Mouse (Mus musculus) intestine, embryonic 16.5 days (tissue): ENCODE measurements at regions not wholly inside any gene's neighbourhood (a gene's known extent, or its start where the extent isn't known, plus 50 kb on each side); places are given as distances from the start of the nearest gene placed in this dataset.

Source experiments
- ATAC-seq: fragments of 200-750 bp; cut with Nextera tagmentation; 2 replicates; pipeline ENCODE4 v1.8.0; 2017; ENCODE audit warnings: moderate TSS enrichment, moderate library complexity
- H3K27ac ChIP-seq: fragments of 300-500 bp; sonication (generic); 2 replicates; pipeline ENCODE4 v1.5.1; 2014; ENCODE audit warnings: mild to moderate bottlenecking, low read length
- H3K27me3 ChIP-seq: fragments of 300-500 bp; sonication (generic); replicated peaks from 2 replicates; pipeline ENCODE4 v1.6.1; 2014; ENCODE audit warnings: low read length, control low read depth, mixed read lengths; ENCODE audit not compliant: control insufficient read depth, insufficient read depth
- H3K36me3 ChIP-seq: fragments of 300-500 bp; sonication (generic); 2 replicates; pipeline ENCODE4 v1.6.1; 2014; ENCODE audit warnings: low read length, control low read depth; ENCODE audit not compliant: control insufficient read depth, insufficient read depth
- H3K4me1 ChIP-seq: fragments of 300-500 bp; sonication (generic); 2 replicates; pipeline ENCODE4 v1.6.1; 2014; ENCODE audit warnings: low read length, control low read depth, mixed read lengths; ENCODE audit not compliant: control insufficient read depth, insufficient read depth
- H3K4me2 ChIP-seq: fragments of 300-500 bp; sonication (generic); 2 replicates; pipeline ENCODE4 v1.6.1; 2014; ENCODE audit warnings: low read depth, low read length, control low read depth
- H3K4me3 ChIP-seq: fragments of 300-500 bp; sonication (generic); 2 replicates; pipeline ENCODE4 v1.5.1; 2014; ENCODE audit warnings: mild to moderate bottlenecking, low read length
- H3K9ac ChIP-seq: fragments of 300-500 bp; sonication (generic); 2 replicates; pipeline ENCODE4 v1.6.1; 2014; ENCODE audit warnings: low read depth, low read length
- H3K9me3 ChIP-seq: fragments of 300-500 bp; sonication (generic); 2 replicates; pipeline ENCODE4 v1.6.1; 2016; ENCODE audit warnings: low read length, control low read depth; ENCODE audit not compliant: control insufficient read depth
- WGBS: fragments of 180-500 bp; shearing (Covaris S2); extraction: QIAGEN DNeasy Blood & Tissue Kit; methylation state at CpG from one replicate; pipeline ENCODE4 v1.1.7; 2014; 5-methylcytosine and 5-hydroxymethylcytosine counted together

DNA sequence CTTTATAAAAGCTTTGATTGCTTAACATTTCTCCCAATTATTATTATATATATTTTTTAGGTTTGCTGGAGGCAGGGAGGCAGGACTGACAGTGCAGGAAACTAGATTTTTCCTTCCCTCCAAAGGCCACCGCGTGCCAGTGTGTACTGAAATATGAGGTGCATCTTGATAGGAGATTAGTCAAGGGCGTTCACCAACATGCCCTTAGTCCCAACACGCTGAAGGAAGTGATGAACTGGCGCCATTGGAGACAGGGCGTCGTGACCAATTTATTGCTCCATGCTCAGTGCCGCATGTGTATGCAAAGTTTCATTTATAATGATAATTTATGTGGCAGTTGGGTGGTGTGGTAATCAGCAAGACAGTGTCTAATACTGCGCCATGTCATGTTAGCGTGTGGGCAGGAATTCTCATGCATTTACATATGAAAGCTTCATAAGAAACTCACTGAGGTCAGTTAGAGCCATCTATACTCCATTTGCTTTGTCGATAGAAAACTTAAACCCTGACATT lies 66.2 kb downstream of the Isl1 start:
- no peak overlapping the region for H3K4me2 ChIP-seq
- H3K9ac ChIP-seq: no peak overlapping the region
- no peak overlapping the region for H3K27ac ChIP-seq
- no peaks in the 10 kb centered on the region for H3K27me3 ChIP-seq
- H3K9me3 ChIP-seq: no peaks in the 10 kb centered on the region
- H3K4me3 ChIP-seq: no peak overlapping the region
- no peak for ATAC-seq
- H3K4me1 ChIP-seq: no peaks in the 10 kb centered on the region
- no peaks in the 10 kb centered on the region for H3K36me3 ChIP-seq
- 89% methylated on average over 11 of the region's 11 CpGs for WGBS

DNA sequence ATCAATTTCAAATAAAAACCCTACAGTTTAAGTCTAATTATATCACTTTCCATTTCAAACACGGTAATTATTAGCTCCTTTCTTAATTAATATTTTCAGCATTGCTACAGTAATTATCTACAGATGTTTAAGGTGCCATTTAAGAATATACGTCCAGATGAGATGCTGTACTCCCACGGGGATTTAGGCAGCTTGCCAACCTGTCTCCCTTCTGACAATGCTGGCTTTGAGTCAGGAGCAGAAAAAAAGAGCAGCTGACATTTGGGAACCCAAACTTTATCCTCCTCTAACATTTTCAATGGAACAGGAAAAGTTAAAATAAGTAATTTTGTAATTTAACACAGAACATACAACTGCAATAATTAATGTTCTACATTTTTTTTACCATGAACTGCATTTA lies 94.4 kb downstream of the Isl1 start:
- Histone ChIP-seq H3K27me3 (no peaks in the 10 kb centered on the region), H3K4me3 (no peak overlapping the region), H3K36me3 (no peaks in the 10 kb centered on the region), H3K4me1 (no peaks in the 10 kb centered on the region), H3K9me3 (no peaks in the 10 kb centered on the region), H3K27ac (no peak overlapping the region), H3K4me2 (no peak overlapping the region), H3K9ac (no peak overlapping the region)
- no peak for ATAC-seq
- 48% methylated on average over 3 of the region's 3 CpGs for WGBS

DNA sequence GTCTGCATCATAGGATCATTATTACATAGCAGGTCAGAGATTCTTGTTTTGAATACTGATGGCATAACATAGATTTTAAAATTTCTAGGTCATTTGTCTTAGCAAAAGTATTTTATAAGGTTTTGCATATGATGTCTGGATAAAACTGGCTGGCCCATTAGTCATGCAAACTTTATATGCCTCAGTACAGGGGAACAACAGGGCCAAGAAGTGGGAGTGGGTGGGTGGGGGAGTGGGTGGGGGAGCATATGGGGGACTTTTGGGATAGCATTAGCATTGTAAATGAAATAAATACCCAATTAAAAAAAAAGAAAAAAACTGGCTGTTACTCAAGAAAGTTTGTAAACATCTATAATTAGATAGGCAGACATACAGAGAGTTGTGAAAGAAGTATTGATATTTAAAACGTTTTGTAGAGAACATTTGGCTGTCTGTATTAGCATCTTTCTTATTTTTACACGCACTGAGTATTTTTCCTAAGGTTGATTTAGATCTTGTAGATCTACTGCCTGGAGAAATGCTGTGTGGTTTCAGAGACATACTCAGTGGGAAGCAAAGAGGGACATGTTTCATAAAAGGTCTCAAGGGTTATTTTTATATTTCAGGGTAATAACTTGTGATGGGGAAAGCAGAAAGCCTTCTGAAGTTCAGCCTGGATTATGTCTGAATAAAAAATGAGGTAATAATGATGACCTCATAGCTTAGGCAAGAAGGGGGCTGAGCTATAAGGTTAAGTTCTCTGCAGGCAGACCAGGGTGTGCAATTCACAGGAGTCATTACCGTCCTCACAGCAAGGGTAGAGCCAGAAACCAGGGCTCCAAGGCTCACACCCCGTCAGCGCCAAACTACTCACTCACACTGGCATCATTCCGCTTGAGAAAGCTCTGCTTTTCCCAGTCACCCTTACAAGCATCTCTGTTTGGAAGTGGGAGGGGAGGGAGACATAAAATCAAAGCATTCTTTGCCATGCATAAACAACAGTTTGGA lies 95.4 kb downstream of the Isl1 start:
- 42% methylated on average over 6 of the region's 6 CpGs for WGBS

DNA sequence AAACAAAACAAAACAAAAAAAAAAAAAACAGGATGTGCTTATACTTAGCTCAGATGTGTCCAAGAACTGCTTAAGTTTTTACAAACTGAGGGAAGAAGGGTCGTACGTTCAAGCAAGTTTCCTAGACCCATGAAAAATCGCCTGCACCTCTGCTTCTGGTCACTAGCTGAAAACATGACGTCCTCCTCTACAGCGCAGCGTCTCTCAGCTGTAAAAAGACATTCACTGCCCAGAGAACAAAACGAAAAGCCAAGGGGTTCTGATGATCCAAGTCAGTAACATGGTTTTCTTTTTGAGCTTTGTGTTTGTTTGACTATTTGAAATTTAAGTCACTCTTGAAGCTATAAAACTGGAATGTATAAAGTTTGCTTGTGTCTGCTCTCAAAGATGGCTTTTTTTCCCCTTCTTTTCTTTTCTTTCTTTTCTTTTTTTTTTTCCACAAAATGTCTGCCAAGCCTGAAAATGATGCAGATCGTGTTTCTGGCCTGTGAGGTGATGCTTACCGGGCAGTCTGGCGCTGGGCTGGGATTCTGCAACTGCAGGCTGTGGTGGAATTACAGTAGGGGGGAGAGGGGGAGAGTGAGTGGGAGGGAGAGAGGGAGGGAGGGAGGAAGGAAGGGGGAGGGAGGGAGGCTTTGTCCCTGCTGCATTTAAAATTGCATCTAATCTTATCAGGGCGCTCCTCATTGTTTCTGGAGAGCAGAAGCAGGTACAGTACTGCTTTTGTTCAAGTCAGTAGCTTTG lies 108.1 kb downstream of the Isl1 start:
- WGBS: 8% methylated on average over 11 of the region's 11 CpGs
- Histone ChIP-seq H3K4me1 (no peaks in the 10 kb centered on the region), H3K9ac (no peak overlapping the region), H3K27me3 (no peaks in the 10 kb centered on the region), H3K4me3 (peak overlapping the region; percentile 11; the same call in 1 of the 2 replicates), H3K27ac (no peak overlapping the region), H3K4me2 (peak overlapping the region; percentile 27), H3K36me3 (no peaks in the 10 kb centered on the region), H3K9me3 (no peaks in the 10 kb centered on the region)
- ATAC-seq: 0 out of 2 replicates have a peak, but pooled peaks have one; percentile 40

More for the DNA sequence above, 95.4 kb downstream of the Isl1 start:
- Histone ChIP-seq H3K9ac (no peak overlapping the region), H3K4me1 (no peaks in the 10 kb centered on the region), H3K4me3 (no peak overlapping the region), H3K27me3 (no peaks in the 10 kb centered on the region), H3K36me3 (no peaks in the 10 kb centered on the region), H3K27ac (no peak overlapping the region), H3K4me2 (no peak overlapping the region), H3K9me3 (no peaks in the 10 kb centered on the region)
- ATAC-seq: no peak

DNA sequence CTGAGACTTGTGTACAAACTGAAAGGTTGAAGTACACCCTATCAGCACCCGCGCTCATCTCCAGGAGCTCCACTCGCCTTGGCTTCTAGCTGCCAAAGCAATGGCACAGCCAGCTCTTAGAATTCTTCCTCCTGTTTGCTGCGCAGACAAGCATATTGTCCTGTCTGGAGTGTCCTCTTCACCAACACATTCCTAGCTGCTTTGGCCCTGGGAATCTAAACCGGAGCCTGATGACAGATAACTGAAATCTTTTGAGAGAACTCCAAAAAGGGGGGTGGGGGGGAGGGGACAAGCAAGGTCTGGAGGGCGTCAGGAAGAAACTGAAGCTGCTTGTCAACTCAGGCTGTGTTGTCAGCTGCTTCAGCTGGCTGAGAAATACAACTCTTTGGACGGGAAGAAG lies 122.4 kb downstream of the Isl1 start:
- Histone ChIP-seq H3K9me3 (no peaks in the 10 kb centered on the region), H3K4me3 (no peak overlapping the region), H3K9ac (no peak overlapping the region), H3K27me3 (no peaks in the 10 kb centered on the region), H3K4me1 (no peaks in the 10 kb centered on the region), H3K36me3 (no peaks in the 10 kb centered on the region), H3K4me2 (no peak overlapping the region), H3K27ac (no peak overlapping the region)
- ATAC-seq: no peak
- WGBS: 51% methylated on average over 7 of the region's 7 CpGs

DNA sequence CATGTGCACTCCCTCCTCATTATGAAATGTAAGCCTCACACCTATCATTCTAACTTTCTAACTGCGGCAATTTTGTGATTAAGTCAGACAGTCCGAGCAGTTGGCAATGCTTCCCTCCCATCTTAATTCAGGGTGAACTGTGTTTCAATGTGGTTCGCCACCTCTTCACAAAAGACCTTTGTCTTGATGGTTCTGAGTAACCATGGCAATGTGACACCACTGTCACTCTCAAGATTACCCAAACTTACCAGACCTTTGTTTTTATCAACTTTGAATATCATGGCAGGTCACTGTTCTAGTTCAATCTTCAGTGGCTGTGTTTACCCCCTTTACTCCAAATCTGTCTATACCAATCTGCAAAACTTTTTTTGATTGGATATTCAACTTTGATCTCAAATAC lies 131.7 kb downstream of the Isl1 start:
- Histone ChIP-seq H3K9me3 (no peaks in the 10 kb centered on the region), H3K27me3 (no peaks in the 10 kb centered on the region), H3K27ac (no peak overlapping the region), H3K4me1 (no peaks in the 10 kb centered on the region), H3K36me3 (no peaks in the 10 kb centered on the region), H3K4me3 (no peak overlapping the region), H3K9ac (no peak overlapping the region), H3K4me2 (no peak overlapping the region)
- no peak for ATAC-seq
- 81% methylated on average over 3 of the region's 3 CpGs for WGBS

DNA sequence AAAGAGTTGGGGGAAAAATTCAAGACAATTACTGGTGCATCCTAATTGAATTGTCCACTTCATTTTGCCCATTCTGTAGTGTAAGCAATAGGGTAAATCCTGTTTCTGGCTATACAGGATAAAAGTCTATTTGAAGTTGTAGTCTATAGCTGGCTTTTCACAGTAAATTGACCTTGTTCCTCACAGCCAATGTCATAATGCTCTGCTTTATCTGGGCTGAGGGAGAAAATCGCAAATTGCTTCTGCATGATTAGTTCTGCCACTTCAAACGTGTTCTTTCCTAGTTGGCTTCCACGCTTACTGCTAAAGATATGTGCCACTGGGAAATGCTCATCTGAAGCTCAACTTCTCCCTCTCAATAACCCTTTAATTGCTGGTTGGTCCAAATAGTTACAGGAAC lies 134.5 kb downstream of the Isl1 start:
- Histone ChIP-seq H3K9me3 (no peaks in the 10 kb centered on the region), H3K4me3 (no peak overlapping the region), H3K36me3 (no peaks in the 10 kb centered on the region), H3K4me1 (no peaks in the 10 kb centered on the region), H3K27me3 (no peaks in the 10 kb centered on the region), H3K4me2 (no peak overlapping the region), H3K27ac (no peak overlapping the region), H3K9ac (no peak overlapping the region)
- ATAC-seq: no peak
- 28% methylated on average over 3 of the region's 3 CpGs for WGBS

DNA sequence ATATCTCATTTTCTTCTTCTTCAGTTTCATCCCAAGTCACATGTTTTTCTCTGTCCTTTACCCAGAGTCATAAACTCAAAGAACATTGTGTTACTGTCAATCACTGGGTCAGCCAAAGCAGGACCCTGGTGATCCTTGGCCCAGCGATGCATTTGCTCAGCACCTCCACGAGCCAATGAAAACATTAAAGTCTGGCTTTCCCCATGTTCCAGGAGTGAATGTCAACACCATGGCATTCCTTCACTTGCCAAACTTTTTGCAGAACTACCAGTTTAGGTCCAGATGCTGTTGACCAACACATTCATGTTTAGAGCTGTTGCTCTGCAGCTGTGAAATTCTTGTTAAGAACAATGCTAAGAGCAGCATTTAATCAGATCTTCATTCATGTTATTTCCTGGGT lies 135.6 kb downstream of the Isl1 start:
- no peaks in the 10 kb centered on the region for H3K9me3 ChIP-seq
- no peaks in the 10 kb centered on the region for H3K4me1 ChIP-seq
- no peak overlapping the region for H3K4me2 ChIP-seq
- no peak for ATAC-seq
- H3K27ac ChIP-seq: no peak overlapping the region
- no peaks in the 10 kb centered on the region for H3K36me3 ChIP-seq
- 71% methylated on average over 2 of the region's 2 CpGs for WGBS
- H3K4me3 ChIP-seq: no peak overlapping the region
- no peak overlapping the region for H3K9ac ChIP-seq
- H3K27me3 ChIP-seq: no peaks in the 10 kb centered on the region

DNA sequence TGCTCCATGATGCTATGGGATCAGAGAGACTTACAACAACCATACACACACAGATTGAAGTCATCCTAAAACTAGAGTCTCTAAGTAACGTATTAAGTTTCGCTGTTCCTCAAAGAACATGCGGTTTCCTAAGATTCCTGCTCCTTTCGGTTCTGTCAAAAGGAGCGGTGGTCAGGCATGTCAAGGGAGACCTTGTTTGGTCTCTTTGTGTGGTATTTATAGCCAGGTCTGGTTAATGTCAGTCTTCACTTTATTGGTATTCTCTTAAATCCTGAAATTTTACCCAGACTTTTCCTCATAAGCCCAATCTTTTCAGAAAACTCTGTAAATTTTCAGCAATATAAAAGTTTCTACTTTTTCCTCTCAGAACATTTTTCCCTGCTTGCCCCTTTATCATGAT lies 166.5 kb downstream of the Isl1 start:
- Histone ChIP-seq H3K4me2 (no peak overlapping the region), H3K4me3 (no peak overlapping the region), H3K4me1 (no peaks in the 10 kb centered on the region), H3K9ac (no peak overlapping the region), H3K9me3 (no peaks in the 10 kb centered on the region), H3K36me3 (no peaks in the 10 kb centered on the region), H3K27ac (no peak overlapping the region), H3K27me3 (no peaks in the 10 kb centered on the region)
- WGBS: 48% methylated on average over 5 of the region's 5 CpGs
- no peak for ATAC-seq
